Mouse (Mus musculus) forebrain, embryonic 14.5 days (tissue): ENCODE data around the gene Zfp738. TPM values are rescaled to one million over a fixed set of nuclear protein-coding genes. Genes with fewer than 3 reads are reported as not detected.
"Not testable (repeated sequence)": the region's sequence is repeated elsewhere in the genome, so short reads cannot be mapped to it uniquely, and the experiment has no call there.

Experiments used
- ATAC-seq: fragments of 200-750 bp; cut with Nextera tagmentation; 2 replicates; pipeline ENCODE4 v1.8.0; 2017; ENCODE audit warnings: mild to moderate bottlenecking, moderate library complexity
- DNase-seq: peaks from one replicate; pipeline ENCODE4 v3.0.0-alpha.2; 2015; ENCODE audit warnings: low spot score
- H3K27ac ChIP-seq: fragments of 300-500 bp; sonication (generic); 2 replicates; pipeline ENCODE4 v1.5.1; 2014; ENCODE audit warnings: low read depth, mild to moderate bottlenecking, control low read depth, low read length, moderate library complexity
- H3K27me3 ChIP-seq: fragments of 300-500 bp; sonication (generic); replicated peaks from 2 replicates; pipeline ENCODE4 v1.6.1; 2014; ENCODE audit warnings: low read length, control low read depth, mixed read lengths; ENCODE audit not compliant: control insufficient read depth, insufficient read depth
- H3K36me3 ChIP-seq: fragments of 300-500 bp; sonication (generic); 2 replicates; pipeline ENCODE4 v1.6.1; 2014; ENCODE audit warnings: low read length, control low read depth; ENCODE audit not compliant: control insufficient read depth, insufficient read depth
- H3K4me1 ChIP-seq: fragments of 300-500 bp; sonication (generic); 2 replicates; pipeline ENCODE4 v1.6.1; 2014; ENCODE audit warnings: antibody characterized with exemption, low read length, control low read depth; ENCODE audit not compliant: control insufficient read depth, insufficient read depth
- H3K4me2 ChIP-seq: fragments of 300-500 bp; sonication (generic); 2 replicates; pipeline ENCODE4 v1.6.1; 2014; ENCODE audit warnings: mild to moderate bottlenecking, control low read depth, low read length
- H3K4me3 ChIP-seq: fragments of 300-500 bp; sonication (generic); 2 replicates; pipeline ENCODE4 v1.5.1; 2014; ENCODE audit warnings: low read depth, low read length, control low read depth
- H3K9ac ChIP-seq: fragments of 300-500 bp; sonication (generic); 2 replicates; pipeline ENCODE4 v1.6.1; 2014; ENCODE audit warnings: mild to moderate bottlenecking, low read length, control low read depth, moderate library complexity
- H3K9me3 ChIP-seq: fragments of 300-500 bp; sonication (generic); replicated peaks from 2 replicates; pipeline ENCODE4 v1.6.1; 2016; ENCODE audit warnings: low read length, control low read depth, mixed read lengths; ENCODE audit not compliant: control insufficient read depth
- WGBS: fragments of 180-500 bp; shearing (Covaris S2); extraction: QIAGEN DNeasy Blood & Tissue Kit; methylation state at CpG from one replicate; pipeline ENCODE4 v1.1.7; 2014; 5-methylcytosine and 5-hydroxymethylcytosine counted together
- polyA plus RNA-seq: library from polyadenylated mRNA; unstranded; fragments of >200 nt; fragmentation: Nextera tagmentation; extraction: Ambion mirVana; gene quantifications from 2 replicates; pipeline ENCODE4 v1.2.1, GENCODE M21; 2014

Zfp738 gene
- polyA plus RNA-seq, 1 experiment from 2014 or later = 9.9 TPM

- ATAC-seq = peak; percentile 100
- not testable (repeated sequence) for H3K27ac ChIP-seq
- WGBS = 13% methylated on average over 16 of the region's 16 CpGs
Observed at GRCm38 (mm10) chr13:67682959-67683735, 3.7 kb downstream of the Zfp738 start.

GRCm38 (mm10) chr13:67674902-67675301, 12.0 kb downstream of the Zfp738 start:
- Histone ChIP-seq H3K36me3 (peaks cover 4% of the 10 kb centered on the region; the same call in 1 of the 2 replicates), H3K27me3 (no peaks in the 10 kb centered on the region), H3K4me3 (no peak overlapping the region), H3K9me3 (no peaks in the 10 kb centered on the region), H3K4me1 (no peaks in the 10 kb centered on the region), H3K4me2 (no peak overlapping the region), H3K27ac (no peak overlapping the region), H3K9ac (no peak overlapping the region)
- no peak for ATAC-seq
- no peak for DNase-seq
- 97% methylated on average over 2 of the region's 2 CpGs for WGBS

More at GRCm38 (mm10) chr13:67682959-67683735, 3.7 kb downstream of the Zfp738 start:
- Histone ChIP-seq H3K4me2 (peak overlapping the region; percentile 68), H3K4me3 (peak overlapping the region; percentile 68), H3K9ac (peak overlapping the region; percentile 75)
- not testable (repeated sequence) for H3K36me3 ChIP-seq, H3K9me3 ChIP-seq, H3K4me1 ChIP-seq, H3K27me3 ChIP-seq
- DNase-seq = peak; percentile 95

GRCm38 (mm10) chr13:67652496-67652895, 34.4 kb downstream of the Zfp738 start:
- H3K36me3 ChIP-seq = no peaks in the 10 kb centered on the region
- no peak overlapping the region for H3K9ac ChIP-seq
- no peak for DNase-seq
- H3K27ac ChIP-seq = no peak overlapping the region
- H3K27me3 ChIP-seq = no peaks in the 10 kb centered on the region
- H3K4me1 ChIP-seq = no peaks in the 10 kb centered on the region
- 25% methylated on average over 3 of the region's 3 CpGs for WGBS
- ATAC-seq = no peak
- no peak overlapping the region for H3K4me3 ChIP-seq
- H3K4me2 ChIP-seq = no peak overlapping the region
- no peaks in the 10 kb centered on the region for H3K9me3 ChIP-seq

- Histone ChIP-seq H3K9ac (peak within 1 kb of the TSS; percentile 68), H3K9me3 (no peaks in the 10 kb centered on the region), H3K27ac (no peak within 1 kb of the TSS), H3K36me3 (no peaks in the 10 kb centered on the region), H3K4me3 (peak within 1 kb of the TSS; percentile 72), H3K4me2 (peak within 1 kb of the TSS; percentile 57), H3K27me3 (no peaks in the 10 kb centered on the region), H3K4me1 (no peaks in the 10 kb centered on the region)
- ATAC-seq = peak; percentile 99
- DNase-seq = peak; percentile 97
- WGBS = under 1% methylated on average over 19 of the region's 19 CpGs
Observed at GRCm38 (mm10) chr13:67637294-67638007, 49.4 kb downstream of the Zfp738 start, which contains the start of the genes Gm49345 and Zfp729a. Gene Gm49345 (minus strand): TSS chr13:67637769. Gene Zfp729a (minus strand): TSS chr13:67637791.

GRCm38 (mm10) chr13:67610108-67610507, 76.8 kb downstream of the Zfp738 start:
- Histone ChIP-seq H3K9ac (no peak overlapping the region), H3K36me3 (no peaks in the 10 kb centered on the region), H3K27ac (no peak overlapping the region), H3K27me3 (no peaks in the 10 kb centered on the region), H3K4me2 (no peak overlapping the region), H3K4me3 (no peak overlapping the region), H3K9me3 (no peaks in the 10 kb centered on the region), H3K4me1 (no peaks in the 10 kb centered on the region)
- 95% methylated on average over 4 of the region's 4 CpGs for WGBS
- ATAC-seq (no peak), DNase-seq (peak; percentile 0)

- peak within 1 kb of the TSS; percentile 58 for H3K4me2 ChIP-seq
- 5% methylated on average over 20 of the region's 20 CpGs for WGBS
- no peaks in the 10 kb centered on the region for H3K4me1 ChIP-seq
- H3K36me3 ChIP-seq = no peaks in the 10 kb centered on the region
- H3K9ac ChIP-seq = peak within 1 kb of the TSS; percentile 72
- ATAC-seq (peak; percentile 97), DNase-seq (peak; percentile 95)
- no peak within 1 kb of the TSS for H3K27ac ChIP-seq
- H3K4me3 ChIP-seq = peak within 1 kb of the TSS; percentile 64
- no peaks in the 10 kb centered on the region for H3K9me3 ChIP-seq
- H3K27me3 ChIP-seq = no peaks in the 10 kb centered on the region
Observed at GRCm38 (mm10) chr13:67609066-67609876, 77.6 kb downstream of the Zfp738 start, which contains the start of gene Zfp729b. Gene Zfp729b (minus strand): TSS chr13:67609707.

Other genes starting within 250 kb of the Zfp738 start
- gene Zfp874a, start 235.4 kb downstream of the Zfp738 start, polyA plus RNA-seq = 7.6 and 9.6 TPM in 2 replicates
- 3.4 and 3.8 TPM in 2 replicates for gene Zfp874b, start 202.8 kb downstream of the Zfp738 start, polyA plus RNA-seq
- 12.2 and 14.8 TPM in 2 replicates for gene Zfp58, start 186.5 kb downstream of the Zfp738 start, polyA plus RNA-seq
- 0.33 TPM in 1 of 2 replicates, not detected in the other for gene Gm26965, start 160.9 kb downstream of the Zfp738 start, polyA plus RNA-seq
- 46.7 and 48.8 TPM in 2 replicates for gene Zfp87, start 160.9 kb downstream of the Zfp738 start, polyA plus RNA-seq
- 18.6 and 22.3 TPM in 2 replicates for gene Zfp748, start 133.2 kb downstream of the Zfp738 start, polyA plus RNA-seq
- gene Zfp729b, start 77.4 kb downstream of the Zfp738 start, polyA plus RNA-seq = 7.1 and 7.3 TPM in 2 replicates
- gene Gm49345, start 49.3 kb downstream of the Zfp738 start, polyA plus RNA-seq = 0.54 TPM in 1 of 2 replicates, not detected in the other
- 3.9 and 5.3 TPM in 2 replicates for gene Zfp729a, start 49.3 kb downstream of the Zfp738 start, polyA plus RNA-seq
- gene Zfp65, start 42.1 kb upstream of the Zfp738 start, polyA plus RNA-seq = 4.4 and 5.6 TPM in 2 replicates
- 9.8 and 11.8 TPM in 2 replicates for gene Zfp85, start 68.2 kb upstream of the Zfp738 start, polyA plus RNA-seq
- 4.0 TPM in 2 replicates for gene Zfp493, start 92.6 kb upstream of the Zfp738 start, polyA plus RNA-seq
- 13.9 and 14.0 TPM in 2 replicates for gene Zfp273, start 126.7 kb upstream of the Zfp738 start, polyA plus RNA-seq
- 4.9 and 7.4 TPM in 2 replicates for gene Gm10037, start 144.0 kb upstream of the Zfp738 start, polyA plus RNA-seq
- not detected in 2 replicates for gene BC048507, start 176.3 kb upstream of the Zfp738 start, polyA plus RNA-seq